Mouse (Mus musculus): ENCODE data around the gene Abr.

DNA sequence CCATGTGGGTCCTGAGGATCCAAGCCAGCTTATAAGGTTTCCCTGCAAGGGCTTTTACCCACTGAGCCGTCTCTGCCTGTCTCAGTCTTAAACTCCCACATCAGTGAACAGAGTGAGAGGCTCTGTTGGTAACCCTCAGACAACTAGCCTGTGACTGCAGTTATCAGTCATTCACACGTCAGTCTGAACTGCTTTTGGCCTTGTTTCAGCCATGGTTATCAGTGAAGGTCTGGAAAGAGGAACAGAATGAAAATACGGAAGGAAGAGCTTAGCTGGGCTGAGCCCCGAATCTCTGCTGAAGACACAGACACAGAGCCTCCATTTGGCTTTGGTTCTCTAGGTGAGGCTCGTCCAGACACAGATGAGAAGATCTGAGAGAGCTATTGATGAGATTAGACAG is 6.5 kb upstream of the Abr start:
- TF ChIP-seq GATA1 (IDR thresholded peaks at IDR 0.05; ENCODE audit: borderline replicate concordance, low read length) = no peak
- TF ChIP-seq FLI1 (IDR thresholded peaks at IDR 0.05; ENCODE audit: low read length) = no peak

All from megakaryocyte, embryonic 14.5 days (primary cell).